Mouse (Mus musculus): Measurements from ENCODE around the gene Dcaf17. TPM values are rescaled to one million over a fixed set of nuclear protein-coding genes. Genes with fewer than 3 reads are reported as not detected.

The Dcaf17 gene
- polyA plus RNA-seq, 1 experiment from 2014 or later, result 33.3 TPM

- H3K27ac ChIP-seq (replicated peaks), result no peak overlapping the region
- H3K4me2 ChIP-seq, result no peak overlapping the region
- WGBS, result 83% methylated on average over 10 of the region's 10 CpGs
- H3K4me3 ChIP-seq (replicated peaks), result no peak overlapping the region
- H3K9ac ChIP-seq (replicated peaks), result no peak overlapping the region
- no peaks in the 10 kb centered on the region for H3K9me3 ChIP-seq (replicated peaks)
- ATAC-seq (ENCODE audit: low FRiP score), result no peak
- H3K36me3 ChIP-seq, result no peaks in the 10 kb centered on the region
- no peaks in the 10 kb centered on the region for H3K4me1 ChIP-seq
- H3K27me3 ChIP-seq (replicated peaks), result no peaks in the 10 kb centered on the region
Measured at GRCm38 (mm10) chr2:71127779-71128534, 72.8 kb downstream of the Dcaf17 start.

DNA sequence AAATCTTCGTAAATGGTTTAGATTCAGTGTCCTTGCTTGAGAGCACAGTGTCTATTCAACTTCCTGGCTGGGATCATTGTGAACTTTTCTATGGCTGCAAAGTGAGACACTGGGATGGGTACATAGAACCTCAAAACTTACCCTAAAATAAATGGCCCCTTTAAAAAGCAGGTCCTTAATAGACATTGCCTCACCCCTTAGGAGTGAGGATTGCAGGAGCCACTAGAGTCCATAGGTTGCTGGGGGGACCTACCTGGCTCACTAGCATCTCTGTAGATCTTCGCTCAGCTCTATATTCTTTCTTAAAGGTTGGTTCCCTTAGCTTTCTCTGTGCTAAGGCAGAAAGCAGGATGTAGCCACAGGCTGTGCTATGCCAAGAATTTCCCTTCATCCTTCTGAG, 75.2 kb downstream of the Dcaf17 start:
- ATAC-seq (ENCODE audit: low FRiP score), result no peak
- Histone ChIP-seq H3K27me3 (replicated peaks) (no peaks in the 10 kb centered on the region), H3K9me3 (replicated peaks) (no peaks in the 10 kb centered on the region), H3K4me2 (no peak overlapping the region), H3K9ac (replicated peaks) (no peak overlapping the region), H3K4me3 (replicated peaks) (no peak overlapping the region), H3K36me3 (no peaks in the 10 kb centered on the region), H3K4me1 (no peaks in the 10 kb centered on the region), H3K27ac (replicated peaks) (no peak overlapping the region)
- WGBS, result 87% methylated on average over 2 of the region's 2 CpGs

GRCm38 (mm10) chr2:71131866-71132496, 76.9 kb downstream of the Dcaf17 start:
- Histone ChIP-seq H3K9me3 (replicated peaks) (no peaks in the 10 kb centered on the region), H3K27me3 (replicated peaks) (no peaks in the 10 kb centered on the region), H3K36me3 (no peaks in the 10 kb centered on the region), H3K4me3 (replicated peaks) (no peak overlapping the region), H3K9ac (replicated peaks) (no peak overlapping the region), H3K4me1 (no peaks in the 10 kb centered on the region), H3K27ac (replicated peaks) (no peak overlapping the region), H3K4me2 (no peak overlapping the region)
- 86% methylated on average over 3 of the region's 3 CpGs for WGBS
- no peak for ATAC-seq (ENCODE audit: low FRiP score)

DNA sequence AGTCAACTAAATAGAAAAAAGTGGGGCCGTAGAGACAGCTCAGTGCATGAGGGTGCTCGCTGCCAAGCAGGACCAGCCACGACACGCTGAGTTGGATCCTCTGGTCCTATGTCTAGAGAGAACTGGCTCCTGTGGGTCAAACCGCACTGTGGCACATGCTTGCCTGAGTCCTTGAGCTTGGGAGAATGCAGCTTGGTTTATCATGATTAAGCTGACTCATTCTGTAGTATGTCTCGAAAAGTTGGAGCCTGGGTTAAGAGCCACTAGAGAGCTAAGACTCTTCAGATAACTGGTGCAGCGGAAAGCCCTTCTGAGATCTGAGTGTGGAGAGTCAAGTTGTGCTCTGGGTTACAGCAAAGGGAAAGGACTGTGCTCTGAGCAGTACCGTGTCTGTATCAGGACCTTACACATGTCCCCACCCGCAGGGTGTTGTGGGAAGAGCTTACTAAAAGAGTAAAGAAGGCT, 78.9 kb downstream of the Dcaf17 start:
- Histone ChIP-seq H3K36me3 (no peaks in the 10 kb centered on the region), H3K4me1 (no peaks in the 10 kb centered on the region), H3K27me3 (replicated peaks) (no peaks in the 10 kb centered on the region), H3K4me2 (no peak overlapping the region), H3K4me3 (replicated peaks) (no peak overlapping the region), H3K9ac (replicated peaks) (no peak overlapping the region), H3K27ac (replicated peaks) (no peak overlapping the region), H3K9me3 (replicated peaks) (no peaks in the 10 kb centered on the region)
- 88% methylated on average over 9 of the region's 9 CpGs for WGBS
- ATAC-seq (ENCODE audit: low FRiP score), result no peak

DNA sequence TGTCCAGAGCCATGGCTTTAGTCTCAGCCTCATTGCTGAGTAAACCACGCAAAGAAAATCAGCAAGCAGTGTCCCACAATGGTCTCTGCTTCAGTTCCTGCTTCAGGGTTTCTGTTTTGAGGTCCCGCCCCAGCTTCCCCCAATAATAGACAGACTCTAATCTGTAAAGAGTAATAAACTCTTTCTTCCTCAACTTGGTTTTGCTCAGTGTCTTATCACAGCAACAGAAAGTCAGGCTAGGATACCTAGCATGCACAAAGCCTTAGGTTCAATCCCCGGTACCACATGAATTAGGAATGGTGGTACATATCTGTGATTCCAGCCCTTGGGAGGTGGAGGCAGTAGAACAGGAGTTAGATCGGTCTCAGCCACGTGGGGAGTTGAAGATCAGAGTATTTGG, 79.7 kb downstream of the Dcaf17 start:
- ATAC-seq (ENCODE audit: low FRiP score), result no peak
- no peak overlapping the region for H3K9ac ChIP-seq (replicated peaks)
- no peaks in the 10 kb centered on the region for H3K9me3 ChIP-seq (replicated peaks)
- no peak overlapping the region for H3K4me3 ChIP-seq (replicated peaks)
- no peak overlapping the region for H3K4me2 ChIP-seq
- H3K4me1 ChIP-seq, result no peaks in the 10 kb centered on the region
- no peaks in the 10 kb centered on the region for H3K27me3 ChIP-seq (replicated peaks)
- H3K27ac ChIP-seq (replicated peaks), result no peak overlapping the region
- no peaks in the 10 kb centered on the region for H3K36me3 ChIP-seq
- 84% methylated on average over 5 of the region's 5 CpGs for WGBS

DNA sequence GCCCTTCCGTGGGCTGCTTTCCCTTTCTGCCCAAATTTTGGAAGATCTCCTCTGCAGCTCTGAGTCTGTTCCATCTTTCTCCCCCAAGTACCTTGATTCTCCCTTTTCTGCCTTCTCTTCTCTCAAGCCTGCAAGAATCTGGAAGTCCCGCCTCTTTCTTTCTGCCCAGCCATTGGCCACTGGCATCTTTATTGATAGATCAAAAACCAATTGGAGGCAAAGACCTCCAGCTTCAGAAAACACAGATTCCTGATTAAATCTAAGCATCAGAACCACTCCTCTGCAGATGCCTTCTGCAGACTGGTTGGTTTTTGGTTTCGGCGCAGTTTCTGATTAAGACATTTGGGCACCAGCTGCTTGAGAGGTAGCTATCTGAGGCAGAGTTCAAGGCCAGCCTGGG, 85.5 kb downstream of the Dcaf17 start:
- no peaks in the 10 kb centered on the region for H3K9me3 ChIP-seq (replicated peaks)
- ATAC-seq (ENCODE audit: low FRiP score), result no peak
- no peaks in the 10 kb centered on the region for H3K36me3 ChIP-seq
- 82% methylated on average over 4 of the region's 4 CpGs for WGBS
- H3K4me1 ChIP-seq, result no peaks in the 10 kb centered on the region
- no peak overlapping the region for H3K9ac ChIP-seq (replicated peaks)
- no peak overlapping the region for H3K4me3 ChIP-seq (replicated peaks)
- no peak overlapping the region for H3K4me2 ChIP-seq
- no peak overlapping the region for H3K27ac ChIP-seq (replicated peaks)
- H3K27me3 ChIP-seq (replicated peaks), result no peaks in the 10 kb centered on the region

GRCm38 (mm10) chr2:71142410-71142809, 87.3 kb downstream of the Dcaf17 start:
- no peak for ATAC-seq (ENCODE audit: low FRiP score)
- no peaks in the 10 kb centered on the region for H3K27me3 ChIP-seq (replicated peaks)
- no peak overlapping the region for H3K4me2 ChIP-seq
- no peaks in the 10 kb centered on the region for H3K9me3 ChIP-seq (replicated peaks)
- 76% methylated on average over 7 of the region's 7 CpGs for WGBS
- H3K9ac ChIP-seq (replicated peaks), result no peak overlapping the region
- no peaks in the 10 kb centered on the region for H3K36me3 ChIP-seq
- no peak overlapping the region for H3K4me3 ChIP-seq (replicated peaks)
- peaks cover 1% of the 10 kb centered on the region; the same call in 1 of the 2 replicates for H3K4me1 ChIP-seq
- no peak overlapping the region for H3K27ac ChIP-seq (replicated peaks)

- H3K27me3 ChIP-seq (replicated peaks), result no peaks in the 10 kb centered on the region
- no peak overlapping the region for H3K9ac ChIP-seq (replicated peaks)
- H3K27ac ChIP-seq (replicated peaks), result no peak overlapping the region
- ATAC-seq (ENCODE audit: low FRiP score), result no peak
- no peak overlapping the region for H3K4me2 ChIP-seq
- no peaks in the 10 kb centered on the region for H3K9me3 ChIP-seq (replicated peaks)
- H3K4me3 ChIP-seq (replicated peaks), result no peak overlapping the region
- H3K4me1 ChIP-seq, result peaks cover 8% of the 10 kb centered on the region
- H3K36me3 ChIP-seq, result no peaks in the 10 kb centered on the region
- 89% methylated on average over 4 of the region's 4 CpGs for WGBS
Measured at GRCm38 (mm10) chr2:71145853-71146252, 90.7 kb downstream of the Dcaf17 start.

DNA sequence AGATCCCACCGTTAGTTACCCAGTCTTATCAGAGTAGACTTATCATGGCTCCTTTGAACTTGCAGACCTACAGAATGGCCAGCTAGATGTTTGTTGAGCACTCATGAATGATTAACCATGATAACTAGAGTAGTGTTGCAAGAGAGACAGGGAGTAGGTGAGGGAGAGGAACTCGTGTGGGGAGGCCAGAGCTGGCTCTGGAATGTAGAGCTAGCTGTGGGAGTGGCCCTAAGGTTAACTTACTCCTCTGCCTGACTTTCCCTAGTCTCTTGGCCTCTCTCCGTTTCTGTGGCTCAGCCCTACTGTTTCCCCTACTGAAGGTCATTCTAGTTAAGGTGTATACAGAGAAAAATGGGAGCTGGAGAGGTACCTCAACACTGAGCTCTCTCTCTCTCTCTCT, 91.1 kb downstream of the Dcaf17 start:
- WGBS, result 70% methylated on average over 3 of the region's 3 CpGs
- H3K4me2 ChIP-seq, result no peak overlapping the region
- no peak overlapping the region for H3K27ac ChIP-seq (replicated peaks)
- H3K4me1 ChIP-seq, result peaks cover 8% of the 10 kb centered on the region
- H3K4me3 ChIP-seq (replicated peaks), result no peak overlapping the region
- ATAC-seq (ENCODE audit: low FRiP score), result no peak
- no peaks in the 10 kb centered on the region for H3K36me3 ChIP-seq
- no peaks in the 10 kb centered on the region for H3K9me3 ChIP-seq (replicated peaks)
- no peak overlapping the region for H3K9ac ChIP-seq (replicated peaks)
- H3K27me3 ChIP-seq (replicated peaks), result no peaks in the 10 kb centered on the region

- Histone ChIP-seq H3K27ac (replicated peaks) (no peak overlapping the region), H3K4me2 (no peak overlapping the region), H3K36me3 (no peaks in the 10 kb centered on the region), H3K4me1 (peaks cover 8% of the 10 kb centered on the region), H3K27me3 (replicated peaks) (no peaks in the 10 kb centered on the region), H3K4me3 (replicated peaks) (no peak overlapping the region), H3K9ac (replicated peaks) (no peak overlapping the region), H3K9me3 (replicated peaks) (no peaks in the 10 kb centered on the region)
- 32% methylated on average over 6 of the region's 6 CpGs for WGBS
- no peak for ATAC-seq (ENCODE audit: low FRiP score)
Measured at GRCm38 (mm10) chr2:71147816-71148215, 92.7 kb downstream of the Dcaf17 start.
